Mouse (Mus musculus) C2C12 (cell line): ENCODE data around the gene Pank1.

Source experiments
- CEBPB ChIP-seq: IDR thresholded peaks from one replicate; pipeline ENCODE4 v1.6.1; 2011; ENCODE audit warnings: low read depth, mild to moderate bottlenecking, control low read depth, moderate library complexity
- CTCF ChIP-seq: IDR thresholded peaks from one replicate; pipeline ENCODE4 v1.5.1; 2011; ENCODE audit not compliant: control insufficient read depth, insufficient read depth, insufficient read length
- FOSL1 ChIP-seq: IDR thresholded peaks from one replicate; pipeline ENCODE4 v1.8.0; 2011; ENCODE audit warnings: mild to moderate bottlenecking, low read length; ENCODE audit not compliant: poor library complexity, insufficient read depth, severe bottlenecking
- MYOG ChIP-seq: IDR thresholded peaks from one replicate; pipeline ENCODE4 v1.6.1; 2011; ENCODE audit not compliant: control insufficient read depth, insufficient read length; ENCODE audit errors: extremely low read depth
- USF1 ChIP-seq: IDR thresholded peaks from one replicate; pipeline ENCODE4 v1.6.1; 2011; ENCODE audit warnings: low read depth, mild to moderate bottlenecking, control low read depth, moderate library complexity

DNA sequence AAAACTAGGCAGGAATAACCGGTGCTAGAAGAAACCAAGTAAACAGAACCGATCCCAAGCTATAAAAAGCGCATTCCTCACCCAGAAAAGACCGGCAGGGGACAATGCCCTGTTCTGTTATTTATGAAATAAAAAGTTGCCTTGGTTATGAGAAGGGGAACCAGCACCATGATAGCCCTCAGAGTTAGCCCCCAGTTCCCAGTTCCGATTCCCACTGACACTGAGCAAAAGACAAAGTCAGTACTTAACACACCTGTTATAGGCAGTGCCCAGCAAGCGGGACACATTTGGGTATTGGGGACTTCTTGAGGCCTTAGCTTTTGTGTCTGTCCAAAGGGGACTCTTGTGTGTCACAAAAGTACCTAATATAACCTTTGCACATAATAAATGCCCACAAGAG, 369 bp upstream of the Pank1 start:
- no peak for TF ChIP-seq CEBPB
- no peak for TF ChIP-seq CTCF
- no peak for TF ChIP-seq FOSL1
- no peak for TF ChIP-seq MYOG
- TF ChIP-seq USF1 = no peak
